Mouse (Mus musculus) kidney, adult 2 months (tissue): ENCODE data around the gene Cmbl. TPM values are rescaled to one million over a fixed set of nuclear protein-coding genes. Genes with fewer than 3 reads are reported as not detected.

Experiments used
- DNase-seq: peaks from one replicate; pipeline ENCODE4 v3.0.0; 2021
- H3K27ac ChIP-seq: fragments of 200-500 bp; 2 replicates; pipeline ENCODE4 v1.5.1; 2012; ENCODE audit warnings: low read depth, low read length, control low read depth, inconsistent platforms; ENCODE audit not compliant: insufficient read depth
- H3K27me3 ChIP-seq: fragments of 200-500 bp; replicated peaks from 2 replicates; pipeline ENCODE4 v1.6.1; 2012; ENCODE audit warnings: mild to moderate bottlenecking, moderate library complexity, low read length, inconsistent platforms; ENCODE audit not compliant: control insufficient read depth, insufficient read depth
- H3K36me3 ChIP-seq: fragments of 200-500 bp; 2 replicates; pipeline ENCODE4 v1.6.1; 2012; ENCODE audit warnings: mild to moderate bottlenecking, moderate library complexity, low read length, inconsistent platforms; ENCODE audit not compliant: control insufficient read depth, insufficient read depth
- H3K4me1 ChIP-seq: fragments of 200-500 bp; 2 replicates; pipeline ENCODE4 v1.6.1; 2011; ENCODE audit warnings: low read length; ENCODE audit not compliant: control insufficient read depth, insufficient read depth
- H3K4me3 ChIP-seq: fragments of 200-500 bp; 2 replicates; pipeline ENCODE4 v1.5.1; 2011; ENCODE audit warnings: mild to moderate bottlenecking, low read depth, low read length, control low read depth; ENCODE audit not compliant: insufficient read depth
- CTCF ChIP-seq: fragments of 200-500 bp; conservative IDR thresholded peaks from 2 replicates; pipeline ENCODE4 v1.5.1; 2011; ENCODE audit warnings: low read depth, mild to moderate bottlenecking, control low read depth, low read length, moderate library complexity, mixed read lengths; ENCODE audit not compliant: insufficient read depth, insufficient read length
- POLR2A ChIP-seq: fragments of 200-500 bp; IDR thresholded peaks from one replicate; pipeline ENCODE4 v1.6.1; 2011; ENCODE audit warnings: low read depth, low read length, control low read depth
- WGBS: fragments of 180-500 bp; shearing (Covaris S2); methylation state at CpG from one replicate; pipeline ENCODE4 v1.1.7; 2018; 5-methylcytosine and 5-hydroxymethylcytosine counted together
- polyA plus RNA-seq: library from polyadenylated mRNA; depleted of rRNA; stranded (reverse); fragments of >200 nt; gene quantifications from 2 replicates; pipeline ENCODE4 v1.2.3, GENCODE M21; 2012

Gene Cmbl
- polyA plus RNA-seq, 1 experiment, result 361 TPM

DNA sequence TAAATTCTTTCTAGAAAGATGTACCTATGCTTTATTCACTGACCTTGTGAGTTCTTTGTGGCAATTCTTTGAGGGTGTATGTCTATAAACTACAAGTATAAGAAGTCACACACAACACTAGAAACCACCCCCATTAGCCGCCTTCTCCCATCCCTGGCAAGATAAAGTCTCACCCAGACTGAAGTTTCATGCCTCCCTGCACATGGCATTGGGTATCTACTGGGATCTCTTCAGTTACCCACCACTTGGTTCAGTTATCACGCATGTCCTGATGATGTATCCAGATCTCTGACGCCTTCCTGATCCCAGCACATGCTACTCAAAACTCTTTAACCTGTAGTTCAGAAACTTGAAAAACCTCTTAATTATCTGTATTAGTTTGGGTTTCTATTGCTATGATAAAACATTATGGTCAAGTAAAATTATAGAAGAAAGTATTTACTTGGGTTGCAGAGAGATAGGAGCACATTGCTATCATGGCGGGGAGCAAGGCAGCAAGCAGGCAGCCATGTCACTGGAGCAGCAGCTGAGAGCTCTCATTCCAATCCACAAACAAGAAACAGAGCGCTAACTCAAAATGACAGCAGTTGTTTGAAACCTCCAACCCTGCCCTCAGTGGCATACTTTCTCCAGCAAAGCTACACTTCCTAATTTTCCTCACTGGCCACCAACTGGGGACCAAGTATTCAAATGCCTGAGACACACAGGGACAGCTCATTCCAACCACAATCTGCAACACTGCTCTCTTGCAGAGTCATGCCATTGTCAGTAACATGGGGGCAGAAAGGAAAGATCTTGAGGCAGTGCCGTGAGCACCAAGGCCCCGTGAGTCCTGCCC, 30.5 kb upstream of the Cmbl start:
- no peaks in the 10 kb centered on the region for H3K36me3 ChIP-seq
- TF ChIP-seq POLR2A (no peak), CTCF (no peak)

DNA sequence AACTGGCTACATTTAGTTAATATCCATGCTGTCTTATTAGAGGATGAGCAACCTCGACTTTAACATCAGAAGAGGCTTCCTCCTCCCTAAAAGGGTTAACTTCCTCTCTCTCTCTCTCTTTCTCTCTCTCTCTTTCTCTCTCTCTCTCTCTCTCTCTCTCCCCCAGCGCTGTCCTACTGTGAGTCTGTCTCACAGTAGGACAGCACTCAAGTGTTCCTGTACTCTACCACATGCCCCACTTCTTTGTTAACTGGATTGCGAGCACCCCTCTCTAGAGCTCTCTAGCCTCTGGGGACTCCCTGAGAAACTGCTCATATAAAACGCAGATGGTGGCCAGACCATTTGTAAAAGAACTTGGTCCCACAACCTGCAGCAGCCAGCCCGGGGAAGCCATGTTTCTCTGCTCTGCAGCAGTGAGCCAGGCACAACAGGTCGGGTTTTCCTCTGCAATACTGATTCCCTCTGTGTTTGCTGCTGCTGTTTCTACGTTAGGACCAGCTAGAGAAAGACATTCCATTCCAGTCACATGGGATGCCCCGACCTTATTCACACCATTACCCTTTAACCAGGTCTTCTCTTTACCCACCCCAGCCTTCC, 29.8 kb upstream of the Cmbl start:
- TF ChIP-seq CTCF, result no peak
- Histone ChIP-seq H3K27ac (no peak overlapping the region), H3K27me3 (no peaks in the 10 kb centered on the region), H3K36me3 (no peaks in the 10 kb centered on the region), H3K4me3 (no peak overlapping the region), H3K4me1 (peaks cover 8% of the 10 kb centered on the region; the same call in 1 of the 2 replicates)
- 29% methylated on average over 8 of the region's 8 CpGs for WGBS
- no peak for DNase-seq

More for the DNA sequence above, 30.5 kb upstream of the Cmbl start:
- H3K27me3 ChIP-seq, result no peaks in the 10 kb centered on the region
- H3K27ac ChIP-seq, result no peak overlapping the region
- no peak for DNase-seq
- no peak overlapping the region for H3K4me3 ChIP-seq
- H3K4me1 ChIP-seq, result peaks cover 2% of the 10 kb centered on the region; the same call in 1 of the 2 replicates
- 83% methylated on average over 7 of the region's 7 CpGs for WGBS

DNA sequence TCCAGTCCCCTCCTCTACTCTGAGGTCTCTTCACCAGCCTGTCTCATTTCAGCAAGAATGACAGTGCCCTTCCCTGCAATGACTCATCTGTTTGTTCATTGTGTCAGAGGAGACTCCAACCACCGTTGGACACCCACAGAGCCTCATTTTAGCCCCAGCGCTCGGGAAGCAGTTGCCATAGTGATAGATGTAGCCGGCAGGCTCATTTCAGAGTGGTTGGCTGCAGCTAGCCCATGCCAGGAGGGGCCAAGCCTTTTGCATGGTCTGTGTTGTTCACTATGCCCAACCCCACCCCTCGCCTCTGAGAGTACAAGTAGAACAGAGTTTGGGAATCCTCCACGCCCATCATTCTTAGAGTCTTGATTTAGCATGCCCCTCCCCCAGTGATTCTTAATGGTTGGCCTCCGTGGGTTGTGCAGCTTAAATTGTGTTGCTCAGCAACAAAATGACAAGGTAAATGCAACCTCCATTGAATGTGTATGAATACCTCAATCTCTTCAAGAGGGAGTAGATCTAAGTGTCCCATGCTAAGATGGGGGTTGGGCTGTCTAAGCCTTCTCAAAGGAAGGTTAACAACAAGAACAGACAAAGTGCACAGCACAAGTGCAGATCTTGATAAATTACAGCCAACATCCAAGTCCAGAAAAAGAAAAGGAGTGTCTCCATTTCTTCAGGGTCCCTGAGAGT, 29.0 kb upstream of the Cmbl start:
- Histone ChIP-seq H3K36me3 (no peaks in the 10 kb centered on the region), H3K27ac (no peak overlapping the region), H3K4me1 (peaks cover 16% of the 10 kb centered on the region), H3K27me3 (no peaks in the 10 kb centered on the region), H3K4me3 (no peak overlapping the region)
- WGBS, result 27% methylated on average over 7 of the region's 7 CpGs
- TF ChIP-seq POLR2A (no peak), CTCF (no peak)
- DNase-seq, result no peak

GRCm38 (mm10) chr15:31537706-31538105, 27.5 kb upstream of the Cmbl start:
- DNase-seq, result no peak
- WGBS, result 97% methylated on average over 2 of the region's 2 CpGs
- Histone ChIP-seq H3K27me3 (no peaks in the 10 kb centered on the region), H3K4me1 (peaks cover 28% of the 10 kb centered on the region), H3K27ac (no peak overlapping the region), H3K36me3 (no peaks in the 10 kb centered on the region), H3K4me3 (no peak overlapping the region)
- no peak for TF ChIP-seq POLR2A
- no peak for TF ChIP-seq CTCF

GRCm38 (mm10) chr15:31538346-31538745, 26.8 kb upstream of the Cmbl start:
- H3K4me1 ChIP-seq, result peaks cover 28% of the 10 kb centered on the region
- no peaks in the 10 kb centered on the region for H3K36me3 ChIP-seq
- TF ChIP-seq CTCF (no peak), POLR2A (no peak)
- DNase-seq, result no peak
- no peaks in the 10 kb centered on the region for H3K27me3 ChIP-seq
- no peak overlapping the region for H3K4me3 ChIP-seq
- no peak overlapping the region for H3K27ac ChIP-seq
- 93% methylated on average over 3 of the region's 3 CpGs for WGBS

GRCm38 (mm10) chr15:31539643-31540512, 25.3 kb upstream of the Cmbl start:
- H3K36me3 ChIP-seq, result no peaks in the 10 kb centered on the region
- no peak for DNase-seq
- no peaks in the 10 kb centered on the region for H3K27me3 ChIP-seq
- WGBS, result 39% methylated on average over 9 of the region's 9 CpGs
- no peak overlapping the region for H3K4me3 ChIP-seq
- H3K4me1 ChIP-seq, result peaks cover 36% of the 10 kb centered on the region
- peak overlapping the region; percentile 42; the same call in 1 of the 2 replicates for H3K27ac ChIP-seq
- TF ChIP-seq CTCF (no peak), POLR2A (no peak)
